Mouse (Mus musculus): ENCODE data around the gene Cyp39a1.
A peak's percentile ranks its signal among the peaks of the same experiment; 100 is the strongest.

The Cyp39a1 gene

GRCm38 (mm10) chr17:43684086-43684485, 16.9 kb downstream of the Cyp39a1 start:
- no peak for DNase-seq (ENCODE audit: low read depth, low spot score)

- no peak for DNase-seq (ENCODE audit: low read depth, low spot score)
Measured at GRCm38 (mm10) chr17:43684638-43685037, 17.4 kb downstream of the Cyp39a1 start.

- no peak for DNase-seq (ENCODE audit: low read depth, low spot score)
Measured at GRCm38 (mm10) chr17:43689591-43689990, 22.4 kb downstream of the Cyp39a1 start.

GRCm38 (mm10) chr17:43698997-43699649, 31.9 kb downstream of the Cyp39a1 start:
- DNase-seq (ENCODE audit: low read depth, low spot score): peak; percentile 66

- peak; percentile 20 for DNase-seq (ENCODE audit: low read depth, low spot score)
Measured at GRCm38 (mm10) chr17:43701060-43701459, 33.8 kb downstream of the Cyp39a1 start.

- no peak for DNase-seq (ENCODE audit: low read depth, low spot score)
Measured at GRCm38 (mm10) chr17:43704216-43704930, 37.1 kb downstream of the Cyp39a1 start.

GRCm38 (mm10) chr17:43706749-43707148, 39.5 kb downstream of the Cyp39a1 start:
- no peak for DNase-seq (ENCODE audit: low read depth, low spot score)

- DNase-seq (ENCODE audit: low read depth, low spot score): no peak
Measured at GRCm38 (mm10) chr17:43707254-43707653, 40.0 kb downstream of the Cyp39a1 start.

- DNase-seq (ENCODE audit: low read depth, low spot score): no peak
Measured at GRCm38 (mm10) chr17:43711557-43712352, 44.5 kb downstream of the Cyp39a1 start.

- DNase-seq (ENCODE audit: low read depth, low spot score): no peak
Measured at GRCm38 (mm10) chr17:43714191-43714590, 47.0 kb downstream of the Cyp39a1 start.

- no peak for DNase-seq (ENCODE audit: low read depth, low spot score)
Measured at GRCm38 (mm10) chr17:43716601-43717000, 49.4 kb downstream of the Cyp39a1 start.

- DNase-seq (ENCODE audit: low read depth, low spot score): no peak
Measured at GRCm38 (mm10) chr17:43719401-43719800, 52.2 kb downstream of the Cyp39a1 start.

GRCm38 (mm10) chr17:43724480-43724879, 57.3 kb downstream of the Cyp39a1 start:
- no peak for DNase-seq (ENCODE audit: low read depth, low spot score)

- no peak for DNase-seq (ENCODE audit: low read depth, low spot score)
Measured at GRCm38 (mm10) chr17:43731327-43731726, 64.1 kb downstream of the Cyp39a1 start.

- DNase-seq (ENCODE audit: low read depth, low spot score): no peak
Measured at GRCm38 (mm10) chr17:43731976-43732375, 64.8 kb downstream of the Cyp39a1 start.

GRCm38 (mm10) chr17:43734252-43734651, 67.0 kb downstream of the Cyp39a1 start:
- no peak for DNase-seq (ENCODE audit: low read depth, low spot score)

- DNase-seq (ENCODE audit: low read depth, low spot score): no peak
Measured at GRCm38 (mm10) chr17:43743933-43744332, 76.7 kb downstream of the Cyp39a1 start.

- no peak for DNase-seq (ENCODE audit: low read depth, low spot score)
Measured at GRCm38 (mm10) chr17:43744425-43744824, 77.2 kb downstream of the Cyp39a1 start.

GRCm38 (mm10) chr17:43751146-43751545, 83.9 kb downstream of the Cyp39a1 start:
- no peak for DNase-seq (ENCODE audit: low read depth, low spot score)

GRCm38 (mm10) chr17:43752811-43753210, 85.6 kb downstream of the Cyp39a1 start:
- no peak for DNase-seq (ENCODE audit: low read depth, low spot score)

GRCm38 (mm10) chr17:43754687-43755086, 87.5 kb downstream of the Cyp39a1 start:
- no peak for DNase-seq (ENCODE audit: low read depth, low spot score)

GRCm38 (mm10) chr17:43758607-43759259, 91.5 kb downstream of the Cyp39a1 start:
- no peak for DNase-seq (ENCODE audit: low read depth, low spot score)
